Mouse (Mus musculus) spleen, postnatal 14 days (tissue): ENCODE measurements around the gene Map3k3.
"Not testable (repeated sequence)": the region's sequence is repeated elsewhere in the genome, so short reads cannot be mapped to it uniquely, and the experiment has no call there.

Experiments
- DNase-seq, 2 experiments: peaks; one replicate each; pipeline ENCODE4 v3.0.0; 2021 to 2022; ENCODE audit warnings: low spot score in 2 of 2

Map3k3 gene

DNA sequence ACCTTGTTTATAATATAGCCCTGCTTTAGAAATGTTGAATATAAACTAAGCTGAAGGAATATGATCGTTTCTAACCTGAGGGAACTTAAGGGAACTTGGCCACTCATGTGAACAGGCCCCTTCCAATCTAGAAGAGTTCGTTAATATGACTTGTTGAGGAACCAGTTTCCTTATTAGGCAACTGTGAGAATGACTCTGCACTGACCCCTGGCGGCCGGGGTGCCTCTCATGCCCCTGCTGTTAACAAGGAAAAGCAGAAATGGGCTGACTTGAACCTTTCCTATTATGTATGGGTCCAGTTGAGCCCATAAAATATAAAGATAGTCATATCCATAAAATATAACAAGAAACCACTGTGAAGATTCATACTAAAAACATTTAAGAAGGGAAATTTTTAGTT, 8.1 kb upstream of the Map3k3 start:
- peak; percentile 59 to 76 for DNase-seq

DNA sequence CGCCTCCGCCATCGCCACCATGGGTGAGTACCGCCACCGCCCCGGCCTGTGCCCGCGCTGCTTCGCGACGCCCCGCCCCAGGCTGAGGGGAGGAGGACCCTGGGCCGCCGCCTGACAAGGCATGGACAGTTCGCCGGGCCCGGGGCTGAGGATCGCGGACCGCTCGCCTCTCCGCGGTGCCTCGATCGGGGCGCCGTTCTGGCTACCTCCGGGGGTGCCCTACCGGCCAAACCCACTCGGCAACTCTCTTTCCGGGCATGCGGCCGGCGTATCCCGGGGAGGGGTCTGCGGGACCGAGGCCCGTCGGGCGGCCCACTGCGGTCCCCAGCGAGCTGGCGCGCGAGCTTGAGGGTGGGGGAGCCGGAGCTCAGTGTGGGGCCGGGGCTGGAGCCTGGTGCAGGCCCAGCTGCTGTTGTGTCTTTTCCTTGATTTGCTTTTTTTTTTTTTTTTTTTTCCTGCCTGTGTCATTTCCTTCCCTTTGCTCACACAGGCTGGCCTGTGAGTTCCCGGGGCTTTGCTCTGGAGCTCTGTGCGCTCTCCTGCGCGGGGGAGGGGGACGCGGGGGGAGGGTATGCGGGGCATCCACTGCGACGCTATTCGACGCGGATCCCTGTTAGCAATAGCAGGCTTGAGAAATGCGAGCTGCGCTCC, 623 bp downstream of the Map3k3 start:
- peak; percentile 49 to 59 for DNase-seq

DNA sequence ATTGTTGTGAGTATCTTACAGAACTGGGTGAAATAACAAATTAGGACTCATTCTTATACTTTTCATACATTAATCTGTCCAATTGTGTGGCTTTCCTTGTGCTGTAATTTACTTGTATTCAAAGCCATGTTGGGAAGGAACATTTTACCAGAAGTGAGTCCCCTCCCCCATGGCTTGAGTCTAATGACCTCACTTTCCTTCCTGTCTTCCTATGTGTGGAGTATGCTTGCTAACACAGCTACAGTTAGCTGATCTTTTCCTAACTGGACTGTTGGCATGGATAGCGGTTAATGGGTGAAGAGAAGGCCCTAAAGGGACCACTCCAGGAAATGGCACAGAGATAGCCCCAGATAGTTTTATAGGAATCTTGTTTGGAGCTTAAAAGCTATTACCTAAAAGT, 13.8 kb downstream of the Map3k3 start:
- DNase-seq = no peak

DNA sequence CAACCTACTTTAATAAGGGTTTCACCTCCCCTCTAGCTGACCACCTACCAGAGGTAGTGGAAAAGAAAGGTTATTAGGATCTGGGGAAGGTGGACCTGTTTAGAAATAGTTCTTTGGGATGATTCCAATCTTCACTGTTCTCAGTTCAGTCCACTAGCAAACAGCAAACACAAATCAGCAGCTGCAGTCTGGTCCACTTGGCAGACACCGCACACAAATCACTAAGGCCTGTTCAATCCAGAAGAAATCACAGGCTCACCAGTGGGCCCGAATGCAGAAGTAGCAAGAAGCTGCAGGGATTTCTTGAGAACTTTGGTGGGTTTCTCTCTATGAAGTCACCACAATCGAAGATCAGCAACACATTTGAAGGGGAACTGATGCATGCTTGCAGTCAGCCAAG, 18.5 kb downstream of the Map3k3 start:
- DNase-seq = no peak

DNA sequence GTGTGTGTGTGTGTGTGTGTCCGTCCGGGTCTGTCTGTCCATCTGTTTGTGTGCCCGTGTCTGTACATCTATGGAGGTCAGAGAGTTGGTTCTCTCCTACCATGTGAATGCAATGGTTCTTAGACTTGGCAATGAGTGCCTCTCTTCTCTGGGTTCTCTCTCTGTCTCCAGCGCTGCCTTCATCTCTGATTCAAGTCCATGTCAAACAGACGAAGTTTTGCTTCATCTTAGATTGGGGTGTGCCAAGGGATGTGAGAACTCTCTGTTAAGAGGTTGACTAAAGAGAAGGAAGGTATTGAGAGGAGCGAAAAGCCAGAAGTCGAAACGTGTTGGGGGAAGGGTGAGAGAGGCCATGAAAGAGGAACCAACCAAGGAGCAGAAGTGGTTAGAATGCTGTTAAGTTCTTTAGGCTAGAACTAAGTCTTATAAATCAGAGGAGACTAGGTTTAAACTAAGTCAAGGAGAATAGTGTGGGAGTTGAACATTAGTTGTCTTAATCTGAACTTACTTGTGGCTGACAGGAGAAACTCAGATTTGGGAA, 21.7 kb downstream of the Map3k3 start:
- peak in 1 of 2 experiments; percentile 27 for DNase-seq

DNA sequence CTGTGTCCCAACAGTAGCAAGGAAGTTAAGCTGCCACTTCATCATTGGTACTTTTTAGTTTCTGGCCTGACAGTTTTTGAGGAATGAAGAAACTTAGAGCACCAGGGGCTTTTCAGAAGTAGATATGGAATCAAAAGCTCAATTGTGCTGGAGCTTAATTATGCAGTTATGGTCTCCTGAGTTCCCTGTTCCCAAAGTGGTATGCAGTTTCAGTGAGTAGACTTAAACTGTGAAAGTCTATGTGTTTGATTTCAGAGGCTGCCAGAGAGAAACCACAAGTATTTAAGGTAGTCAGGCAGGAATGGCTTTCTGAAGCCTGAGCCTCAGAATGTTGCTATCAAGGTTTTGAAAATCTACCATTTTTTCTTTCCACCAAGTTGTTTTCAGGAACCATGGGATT, 27.3 kb downstream of the Map3k3 start:
- no peak for DNase-seq

DNA sequence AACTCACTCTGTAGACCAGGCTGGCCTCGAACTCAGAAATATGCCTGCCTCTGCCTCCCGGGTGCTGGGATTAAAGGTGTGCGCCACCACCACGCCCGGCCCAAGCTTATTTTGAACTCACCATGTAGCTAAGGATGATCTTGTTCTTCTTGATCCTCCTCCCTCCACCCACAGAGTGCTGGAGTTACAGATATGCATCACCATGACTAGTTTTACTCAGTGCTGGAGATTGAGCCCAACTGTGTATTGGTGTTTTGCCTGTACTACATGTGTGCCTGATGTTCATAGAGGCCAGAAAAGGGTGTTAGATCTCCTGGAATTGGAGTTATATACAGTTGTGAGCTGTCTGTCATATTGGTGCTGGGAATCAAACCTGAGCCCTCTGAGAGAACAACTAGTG, 37.8 kb downstream of the Map3k3 start:
- no peak for DNase-seq

DNA sequence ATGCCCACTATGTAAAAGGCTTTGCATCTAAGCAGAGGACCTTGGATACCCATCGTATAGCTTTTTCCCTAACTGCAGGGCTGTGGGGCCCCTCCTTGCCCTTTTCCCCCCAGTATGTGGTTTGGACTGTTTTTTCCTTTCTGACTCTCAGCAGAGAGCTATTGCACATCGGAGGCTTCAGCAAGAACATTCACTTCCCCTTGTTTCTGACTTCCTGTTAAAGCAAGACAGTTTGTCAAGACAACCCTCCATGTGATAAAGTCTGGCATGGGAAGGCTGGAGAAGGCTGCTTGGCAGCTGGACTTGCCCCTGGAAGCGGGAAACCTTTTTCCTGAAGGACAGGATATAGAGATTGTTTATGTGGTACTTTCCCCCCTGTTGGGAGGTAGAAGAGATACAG, 38.3 kb downstream of the Map3k3 start:
- DNase-seq = peak; percentile 8 to 10

DNA sequence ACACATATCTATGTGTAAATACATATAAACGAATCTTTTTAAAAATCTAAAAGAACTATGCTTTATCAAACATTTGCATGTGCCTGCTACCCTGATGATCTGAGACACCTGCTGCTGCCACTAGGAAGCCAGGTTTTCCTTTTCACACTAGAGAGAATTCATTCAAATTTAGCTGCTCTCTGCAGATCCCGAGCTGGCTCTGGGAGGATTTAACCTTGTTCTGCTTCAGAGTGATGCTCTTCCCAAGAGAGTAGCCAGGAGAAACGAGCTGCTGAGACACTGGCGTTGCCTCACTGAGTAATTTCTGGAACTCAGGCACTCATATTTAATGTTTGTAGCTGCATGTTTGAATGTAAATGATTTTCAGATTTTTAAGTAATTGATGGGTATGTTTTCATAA, 40.4 kb downstream of the Map3k3 start:
- no peak for DNase-seq

DNA sequence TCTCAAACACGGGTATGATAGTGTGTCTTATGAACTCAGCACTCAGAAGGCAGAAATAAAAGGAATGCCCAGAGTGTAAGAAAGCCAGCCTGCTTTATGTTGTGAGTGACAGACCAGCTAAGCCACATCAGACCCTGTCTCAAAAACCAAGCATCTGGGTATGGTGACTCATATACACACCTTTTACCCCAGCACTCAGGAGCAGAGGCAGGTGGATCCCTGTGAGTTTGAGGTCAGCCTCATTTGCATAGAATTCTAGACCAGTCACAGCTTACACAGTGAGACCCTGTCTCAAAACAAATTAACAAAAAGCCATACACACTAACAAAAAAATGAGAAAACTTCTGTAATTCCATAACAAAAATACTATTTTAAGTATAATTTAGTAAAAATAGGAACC, 41.4 kb downstream of the Map3k3 start:
- no peak for DNase-seq

DNA sequence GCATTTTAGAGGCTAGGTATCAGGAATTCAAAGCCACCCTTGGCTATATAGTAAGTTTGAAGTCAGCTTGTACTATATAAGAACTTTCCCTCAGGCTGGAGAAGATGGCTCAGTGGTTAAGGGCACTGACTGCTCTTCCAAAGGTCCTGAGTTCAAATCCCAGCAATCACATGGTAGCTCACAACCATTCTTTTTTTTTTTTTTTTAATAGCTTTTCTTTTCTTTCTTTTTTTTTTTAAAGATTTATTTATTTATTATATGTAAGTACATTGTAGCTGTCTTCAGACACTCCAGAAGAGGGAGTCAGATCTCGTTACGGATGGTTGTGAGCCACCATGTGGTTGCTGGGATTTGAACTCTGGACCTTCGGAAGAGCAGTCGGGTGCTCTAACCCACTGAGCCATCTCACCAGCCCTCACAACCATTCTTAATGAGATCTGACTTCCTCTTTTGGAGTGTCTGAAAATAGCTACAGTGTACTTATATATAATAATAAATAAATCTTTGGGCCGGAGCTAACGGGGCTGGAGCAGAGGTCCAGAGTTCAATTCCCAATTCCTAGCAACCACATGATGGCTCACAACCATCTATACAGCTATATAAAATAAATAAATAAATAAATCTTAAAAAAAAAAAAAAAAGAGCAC, 42.4 kb downstream of the Map3k3 start:
- DNase-seq = not testable (repeated sequence)

DNA sequence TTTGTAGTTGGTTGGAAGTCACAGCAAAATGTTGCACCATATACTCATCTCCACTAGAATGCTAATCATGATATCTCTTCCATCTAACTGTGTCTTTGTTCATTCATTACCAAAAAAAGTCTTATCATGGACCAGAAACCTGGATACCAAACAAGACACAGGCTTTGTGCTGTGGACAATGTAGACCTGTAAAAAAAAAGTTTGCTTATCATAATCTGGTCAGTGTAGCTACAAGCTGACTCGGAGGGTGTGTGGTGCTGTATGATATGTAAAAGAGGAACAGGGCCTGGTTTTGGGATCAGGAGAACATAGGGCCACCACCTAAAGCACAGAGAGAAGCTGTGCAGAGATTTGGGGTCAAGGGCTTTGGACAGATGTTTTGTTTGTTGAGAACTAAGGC, 45.1 kb downstream of the Map3k3 start:
- no peak for DNase-seq

DNA sequence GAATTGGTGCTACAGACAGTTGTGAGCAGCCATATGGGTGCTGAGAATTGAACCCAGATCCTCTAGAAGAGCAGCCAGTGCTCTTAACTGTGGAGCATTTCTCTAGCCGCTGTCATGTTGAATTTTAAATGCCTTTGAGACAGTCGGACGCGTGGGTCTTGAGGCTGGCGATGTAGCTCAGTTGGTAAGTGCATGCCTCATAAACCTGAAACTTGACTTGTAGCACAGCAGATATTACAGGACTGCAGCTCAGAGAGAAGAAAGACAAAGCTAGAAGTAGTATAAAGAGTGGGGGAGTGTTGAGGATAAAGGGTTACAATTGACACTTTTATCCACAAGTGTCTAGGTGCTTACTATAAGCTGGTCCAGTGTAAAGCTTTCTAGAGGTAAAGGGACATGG, 48.1 kb downstream of the Map3k3 start:
- no peak for DNase-seq

DNA sequence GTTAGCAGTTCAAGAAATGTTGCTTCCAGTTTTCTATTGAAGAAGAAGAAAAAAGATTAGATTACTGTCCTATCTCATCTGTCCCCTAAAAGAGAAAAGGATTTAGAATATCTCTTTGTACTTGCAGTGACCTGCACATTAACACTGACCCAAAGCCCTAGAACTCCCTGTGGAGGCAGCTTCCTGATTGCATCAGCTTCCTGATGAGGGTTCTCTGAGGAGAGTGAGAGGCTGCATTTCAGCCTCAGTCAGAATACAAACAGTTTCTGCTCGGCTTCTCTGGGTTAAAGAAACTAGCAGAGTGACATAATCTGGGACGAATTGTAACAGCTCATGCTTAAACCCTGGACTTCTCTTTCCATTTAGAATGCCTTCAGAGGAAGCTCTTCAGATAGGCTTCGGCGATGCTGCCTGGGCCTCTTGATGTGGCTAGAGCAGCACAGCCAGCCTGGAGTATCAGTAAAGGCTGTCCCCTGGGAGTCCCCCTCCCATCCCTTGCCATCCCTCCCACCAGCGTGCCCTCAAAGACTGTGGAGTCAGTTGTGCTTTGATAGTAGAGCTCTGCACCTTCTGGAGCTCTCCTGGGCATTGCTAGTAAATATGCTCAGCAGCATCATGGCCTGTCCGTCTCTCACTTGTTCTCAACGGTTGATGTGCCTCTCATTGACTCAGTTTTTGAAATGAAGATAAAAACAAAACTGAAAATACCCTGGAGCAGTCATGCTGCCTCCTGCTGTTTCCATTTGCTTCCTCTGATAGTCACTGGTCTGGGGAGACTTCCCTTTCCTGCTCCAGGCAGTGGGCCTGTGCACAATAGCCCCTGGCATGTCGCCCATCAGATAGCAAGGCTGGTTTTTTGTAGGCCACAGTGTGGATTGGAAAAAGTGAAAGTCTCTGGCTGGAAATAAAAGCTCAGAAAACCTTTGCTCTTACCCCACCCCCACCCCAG, 50.4 kb downstream of the Map3k3 start:
- no peak for DNase-seq

DNA sequence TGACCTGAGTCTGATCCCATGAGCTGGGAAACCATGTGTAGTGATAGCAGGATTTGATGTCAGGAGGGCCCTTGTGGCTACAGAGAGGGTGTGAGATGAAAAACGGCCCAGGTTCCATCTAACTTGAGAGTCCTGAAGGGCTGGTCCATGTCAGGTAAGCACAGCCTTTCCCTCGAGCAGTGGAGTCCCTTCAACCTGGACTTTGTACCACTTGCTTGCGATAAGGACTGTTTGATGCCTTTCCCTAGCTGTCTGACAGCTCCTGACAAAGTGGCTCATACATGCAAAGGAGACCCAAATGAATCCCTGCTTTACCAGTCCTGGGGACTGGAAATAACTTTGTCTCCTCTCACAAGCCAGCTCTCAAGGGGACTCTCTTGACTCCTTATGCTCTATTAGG, 66.8 kb downstream of the Map3k3 start:
- DNase-seq = no peak

DNA sequence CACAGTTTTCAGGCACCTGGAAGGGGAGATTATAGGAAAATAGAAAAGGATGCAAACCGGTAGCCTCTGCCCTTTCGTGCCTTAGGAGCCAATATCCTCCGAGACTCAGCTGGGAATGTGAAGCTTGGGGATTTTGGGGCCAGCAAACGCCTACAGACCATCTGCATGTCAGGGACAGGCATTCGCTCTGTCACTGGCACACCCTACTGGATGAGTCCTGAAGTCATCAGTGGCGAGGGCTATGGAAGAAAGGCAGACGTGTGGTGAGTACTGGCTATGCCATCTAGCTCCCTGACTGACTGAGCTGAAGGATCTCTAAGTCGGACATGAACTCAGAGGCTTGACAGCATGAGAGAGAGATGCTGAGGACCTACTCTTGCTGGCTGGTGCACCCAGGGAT, 67.7 kb downstream of the Map3k3 start:
- no peak for DNase-seq

DNA sequence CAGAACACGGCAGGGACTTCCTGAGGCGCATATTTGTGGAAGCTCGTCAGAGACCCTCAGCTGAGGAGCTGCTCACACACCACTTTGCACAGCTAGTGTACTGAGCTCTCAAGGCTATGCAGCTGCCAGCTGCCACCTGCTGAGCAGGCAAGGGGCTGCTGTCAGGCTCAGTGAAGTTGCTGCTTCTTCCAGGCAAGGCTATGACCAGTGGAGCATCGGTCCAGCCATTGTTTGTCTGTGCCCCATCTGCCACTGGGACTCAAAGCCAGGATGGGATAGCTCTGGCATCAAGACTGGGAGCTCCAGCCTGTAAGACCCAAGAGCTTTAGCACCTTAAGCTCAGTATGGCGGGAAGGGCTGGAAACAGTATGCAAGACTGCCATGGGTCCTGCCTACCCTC, 69.7 kb downstream of the Map3k3 start:
- DNase-seq = no peak

DNA sequence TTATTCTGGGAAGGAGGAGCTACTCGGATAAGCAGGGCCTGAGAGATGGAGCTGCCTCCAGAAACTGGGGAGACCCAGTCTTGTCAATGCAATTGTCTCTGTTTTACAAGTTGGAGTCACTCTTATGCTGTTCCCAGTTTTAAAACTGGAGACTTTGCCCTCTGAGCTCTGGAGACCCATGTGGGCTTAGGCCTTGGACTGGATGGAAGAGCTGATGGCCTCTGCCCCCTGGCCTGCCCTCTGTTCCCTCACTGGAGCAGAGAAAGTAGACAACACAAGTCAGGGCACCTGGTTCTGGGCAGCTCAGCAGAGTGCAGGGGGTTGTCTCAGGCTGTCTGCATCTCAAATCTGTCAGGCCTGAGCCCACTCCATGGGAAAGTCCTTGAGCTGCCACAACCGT, 70.4 kb downstream of the Map3k3 start:
- no peak for DNase-seq

DNA sequence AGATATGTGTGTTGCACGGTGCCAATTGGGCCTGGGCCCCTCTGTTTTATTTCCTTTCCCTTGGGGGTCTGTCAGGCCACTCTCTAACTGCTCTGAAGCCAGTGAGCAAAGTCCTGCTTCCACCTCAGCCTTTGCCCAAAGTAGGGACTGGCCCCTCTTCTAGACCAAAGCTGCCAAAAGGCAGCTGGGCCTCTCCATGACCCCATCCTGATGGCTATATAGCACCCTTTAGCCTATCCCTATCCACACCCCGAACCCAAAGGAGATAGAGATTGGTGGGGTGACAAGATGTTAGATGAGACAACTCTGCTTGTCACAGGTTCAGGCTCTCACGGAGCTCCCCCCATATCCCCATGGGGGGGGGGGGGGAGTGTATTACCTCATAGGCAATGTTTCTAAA, 71.3 kb downstream of the Map3k3 start:
- no peak for DNase-seq

DNA sequence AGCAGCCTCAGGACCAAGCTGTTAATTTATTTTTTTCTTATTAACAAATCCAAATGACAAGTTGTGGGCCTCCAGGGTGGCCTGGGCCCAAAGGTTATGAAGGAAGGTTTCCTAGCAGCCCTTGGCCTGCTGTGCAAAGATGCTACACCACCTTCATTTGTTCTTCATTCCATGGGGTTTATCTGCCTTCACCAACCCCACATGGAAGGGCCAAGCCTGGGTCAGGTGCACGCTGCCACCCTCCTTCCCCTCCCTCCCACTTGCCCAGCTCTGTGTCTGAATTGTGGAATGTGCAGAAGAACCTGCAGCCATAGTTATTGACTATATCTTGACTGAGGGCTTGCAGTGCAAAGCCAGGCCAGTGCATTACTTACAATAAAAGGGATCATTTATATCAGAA, 71.8 kb downstream of the Map3k3 start:
- no peak for DNase-seq

DNA sequence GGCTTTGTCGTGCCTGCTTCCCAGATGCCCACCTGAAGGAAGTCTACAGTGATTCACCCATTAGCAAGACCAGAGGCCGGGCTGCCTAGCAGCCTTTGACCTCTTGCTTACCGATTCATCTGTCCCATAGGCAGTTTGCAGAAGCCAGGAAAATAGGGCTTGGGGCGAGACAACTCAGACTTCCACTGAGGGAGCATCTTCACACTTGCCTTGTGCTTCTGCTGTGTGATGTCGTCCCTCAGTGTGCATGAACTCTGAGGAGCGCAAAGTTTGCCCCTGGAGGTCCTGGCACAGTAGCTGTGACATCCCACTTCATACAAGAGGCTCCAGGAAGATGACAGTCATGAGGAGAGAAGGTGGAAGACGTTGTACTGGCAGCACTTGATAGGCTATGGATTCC, 72.7 kb downstream of the Map3k3 start:
- DNase-seq = no peak
